Mouse (Mus musculus): Measurements from ENCODE around the gene Hist1h1b.
A peak's percentile ranks its signal among the peaks of the same experiment; 100 is the strongest.

Hist1h1b gene

DNA sequence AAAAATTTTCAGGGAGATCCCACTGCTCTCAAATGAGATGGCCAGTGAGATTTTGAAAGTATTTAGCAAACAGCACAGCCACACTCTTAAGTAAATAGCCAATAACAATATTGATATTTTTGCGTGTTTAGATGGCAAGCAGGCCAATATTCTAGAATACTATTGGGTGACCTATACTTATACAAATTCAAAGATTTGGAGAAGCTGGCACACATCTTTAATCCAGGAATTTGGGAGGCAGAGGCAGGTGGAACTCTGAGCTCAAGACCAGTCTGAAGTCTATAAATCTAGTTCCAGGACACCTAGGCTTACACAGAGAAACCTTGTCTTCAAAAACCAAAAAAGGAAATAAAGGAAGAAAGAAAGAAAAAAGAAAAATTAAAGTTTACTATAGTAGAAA lies 1.2 kb upstream of the Hist1h1b start:
- DNase-seq = no peak

DNA sequence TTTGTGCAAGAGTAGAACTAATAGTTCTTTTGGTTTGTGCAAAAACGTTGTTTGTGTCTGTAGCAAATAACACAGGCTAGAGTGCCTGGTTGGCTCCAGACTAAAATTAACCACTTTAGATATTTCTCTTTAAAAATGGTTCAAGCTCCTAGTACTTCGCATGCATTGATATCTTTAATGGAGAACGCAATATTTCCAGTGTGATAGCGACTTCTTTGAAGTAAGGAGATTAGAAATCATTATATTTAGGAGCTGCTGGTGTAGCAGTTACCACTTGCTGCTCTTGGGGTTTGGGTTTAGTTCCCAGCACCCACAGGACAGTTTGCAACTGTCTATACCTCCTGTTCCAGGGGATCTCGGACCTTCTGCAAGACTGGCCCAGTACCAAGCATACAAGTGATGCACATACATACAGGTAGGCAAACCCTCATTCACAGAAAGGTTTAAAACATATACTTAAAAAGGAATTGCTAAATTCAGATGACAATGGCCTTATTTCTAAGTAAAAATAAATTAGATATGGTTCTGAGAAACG lies 663 bp upstream of the Hist1h1b start:
- DNase-seq = no peak

DNA sequence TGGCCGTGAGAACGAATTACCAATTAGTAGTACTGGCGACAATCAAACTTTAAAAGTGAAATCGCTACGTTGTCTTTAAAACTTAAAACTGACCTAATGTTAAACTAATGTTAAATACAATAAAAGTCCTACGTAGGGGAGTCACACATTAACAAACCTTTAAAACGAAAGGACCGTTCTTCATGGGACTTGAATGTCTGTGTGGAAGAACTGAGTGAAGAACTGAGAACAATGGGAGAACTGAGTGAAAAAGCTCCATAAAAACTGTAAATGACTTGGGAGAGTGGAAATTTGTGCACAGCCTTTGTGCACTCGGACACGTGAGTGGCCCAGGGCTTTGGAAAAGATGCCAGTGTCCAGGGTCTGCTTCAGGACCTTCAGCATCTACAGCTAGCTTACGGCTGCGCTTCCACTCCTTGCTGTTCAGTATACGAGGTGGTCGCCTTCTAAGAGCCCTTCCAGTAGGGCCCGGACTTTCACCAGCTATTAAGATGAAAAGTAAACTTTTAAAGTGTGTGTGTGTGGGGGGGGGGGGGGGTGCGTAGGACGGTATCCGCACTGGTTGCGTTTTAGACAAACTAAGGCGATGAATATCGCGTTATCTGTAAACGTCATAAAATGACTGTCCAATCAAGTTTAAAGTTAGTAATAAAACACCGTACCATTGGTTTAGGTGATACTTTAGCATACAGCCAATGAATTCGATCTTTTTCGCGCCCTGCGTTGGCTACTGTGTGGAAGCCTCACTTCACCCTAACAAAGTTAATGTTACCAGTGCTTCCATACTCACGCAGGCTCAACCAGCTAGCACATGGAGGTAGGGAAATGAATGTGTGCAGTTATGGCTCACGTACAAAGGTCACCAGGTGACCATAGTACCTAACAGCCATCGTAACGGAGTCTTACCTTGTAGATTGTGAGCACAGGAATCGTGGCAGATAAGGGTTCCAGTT lies 1.3 kb downstream of the Hist1h1b start:
- peak; percentile 68 to 73 for DNase-seq

DNA sequence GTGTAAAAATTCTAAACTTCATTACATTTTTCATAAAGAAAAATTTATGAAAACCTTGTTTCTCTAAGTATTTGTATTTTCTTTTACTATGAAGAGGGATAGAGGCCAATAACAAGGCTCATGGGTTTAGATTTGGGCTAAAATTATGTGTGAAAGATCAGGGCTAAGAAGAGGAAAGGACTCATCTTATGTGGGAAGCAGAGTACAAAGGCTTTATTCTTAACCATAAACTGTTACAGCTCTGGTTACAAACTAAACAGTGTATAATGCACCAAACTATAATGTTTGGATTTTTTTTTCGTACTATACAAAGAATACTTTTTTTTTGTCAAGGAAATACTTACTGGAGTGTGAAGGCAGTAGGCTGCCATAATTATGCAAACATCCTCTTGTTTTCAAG lies 24.7 kb downstream of the Hist1h1b start:
- DNase-seq = no peak

DNA sequence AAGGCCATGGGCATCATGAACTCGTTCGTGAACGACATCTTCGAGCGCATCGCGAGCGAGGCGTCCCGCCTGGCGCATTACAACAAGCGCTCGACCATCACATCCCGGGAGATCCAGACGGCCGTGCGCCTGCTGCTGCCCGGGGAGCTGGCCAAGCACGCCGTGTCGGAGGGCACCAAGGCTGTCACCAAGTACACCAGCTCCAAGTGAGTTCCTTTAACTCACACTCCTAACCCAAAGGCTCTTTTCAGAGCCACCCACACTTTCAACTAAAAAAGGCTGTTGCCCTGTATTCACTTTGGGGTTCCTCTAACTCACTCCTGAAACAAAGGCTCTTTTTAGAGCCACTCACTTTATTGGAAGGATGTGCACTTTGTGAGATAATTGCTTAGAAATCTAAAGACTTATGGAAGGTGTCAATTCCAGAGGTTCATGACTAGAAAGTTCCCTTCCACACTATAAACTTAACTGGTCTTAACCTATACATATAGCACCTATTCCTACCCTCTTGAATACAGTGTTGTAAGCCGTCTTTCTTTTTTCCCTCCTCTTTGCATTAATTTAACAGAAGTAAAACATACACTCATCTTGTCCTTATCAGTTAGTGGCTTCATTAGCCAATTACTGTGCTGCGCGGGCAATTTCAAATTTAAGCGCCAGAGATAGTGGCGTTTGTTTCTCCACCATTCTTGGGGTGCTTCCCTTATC lies 26.0 kb downstream of the Hist1h1b start:
- DNase-seq = peak in 1 of 2 experiments; percentile 42

GRCm38 (mm10) chr13:21753524-21754285 lies 26.7 kb downstream of the Hist1h1b start, which contains the start of the genes Hist1h2ak and Hist1h2bn:
TSS of gene Hist1h2ak (minus strand) at chr13:21753827.
TSS of gene Hist1h2bn (plus strand) at chr13:21754123.
- DNase-seq = peak; percentile 67 to 70

DNA sequence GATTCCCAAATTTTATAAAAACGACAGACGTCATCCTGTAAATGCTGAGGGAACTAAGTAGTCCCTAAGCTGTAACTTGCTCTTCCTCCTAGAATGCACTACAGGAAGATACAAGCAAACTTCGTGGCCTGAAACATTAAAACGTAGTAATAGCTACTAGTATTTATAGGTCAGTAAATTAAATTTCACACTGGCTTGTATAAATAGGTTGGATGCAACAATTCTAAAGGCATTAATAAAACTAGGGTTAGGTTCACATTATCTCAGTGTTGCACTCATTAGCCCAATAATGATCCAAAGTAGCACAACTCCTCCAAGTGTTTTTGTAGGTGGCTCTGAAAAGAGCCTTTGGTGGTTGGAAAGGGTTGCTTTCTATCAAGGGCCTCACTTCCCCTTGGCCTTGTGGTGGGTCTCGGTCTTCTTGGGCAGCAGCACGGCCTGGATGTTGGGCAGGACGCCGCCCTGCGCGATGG lies 27.3 kb downstream of the Hist1h1b start:
- DNase-seq = no peak

GRCm38 (mm10) chr13:21752356-21752755 lies 28.1 kb downstream of the Hist1h1b start:
- DNase-seq = no peak

GRCm38 (mm10) chr13:21751827-21752226 lies 28.6 kb downstream of the Hist1h1b start:
- no peak for DNase-seq

DNA sequence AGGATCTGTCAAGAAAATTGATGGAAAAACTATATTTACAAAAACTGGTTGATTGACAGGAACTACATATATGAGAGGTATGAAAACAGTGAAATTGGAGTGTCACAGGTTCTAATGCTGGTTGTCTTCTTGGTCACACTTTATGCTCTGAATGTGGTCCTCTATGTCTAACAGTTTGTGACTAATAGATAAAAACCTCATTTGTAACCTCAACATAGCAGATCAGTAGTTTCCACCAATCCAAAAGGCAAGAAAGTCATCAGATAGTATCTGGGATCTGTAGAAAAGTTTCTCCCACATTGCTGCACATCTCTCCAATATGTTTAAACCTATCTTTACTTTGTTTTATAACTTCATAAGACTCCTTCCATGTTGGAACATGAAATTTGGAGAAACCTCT lies 29.0 kb downstream of the Hist1h1b start:
- no peak for DNase-seq

GRCm38 (mm10) chr13:21750159-21751017 lies 30.0 kb downstream of the Hist1h1b start, which contains the start of gene Hist1h4k:
TSS of gene Hist1h4k (minus strand) at chr13:21750505.
- DNase-seq = peak; percentile 95

DNA sequence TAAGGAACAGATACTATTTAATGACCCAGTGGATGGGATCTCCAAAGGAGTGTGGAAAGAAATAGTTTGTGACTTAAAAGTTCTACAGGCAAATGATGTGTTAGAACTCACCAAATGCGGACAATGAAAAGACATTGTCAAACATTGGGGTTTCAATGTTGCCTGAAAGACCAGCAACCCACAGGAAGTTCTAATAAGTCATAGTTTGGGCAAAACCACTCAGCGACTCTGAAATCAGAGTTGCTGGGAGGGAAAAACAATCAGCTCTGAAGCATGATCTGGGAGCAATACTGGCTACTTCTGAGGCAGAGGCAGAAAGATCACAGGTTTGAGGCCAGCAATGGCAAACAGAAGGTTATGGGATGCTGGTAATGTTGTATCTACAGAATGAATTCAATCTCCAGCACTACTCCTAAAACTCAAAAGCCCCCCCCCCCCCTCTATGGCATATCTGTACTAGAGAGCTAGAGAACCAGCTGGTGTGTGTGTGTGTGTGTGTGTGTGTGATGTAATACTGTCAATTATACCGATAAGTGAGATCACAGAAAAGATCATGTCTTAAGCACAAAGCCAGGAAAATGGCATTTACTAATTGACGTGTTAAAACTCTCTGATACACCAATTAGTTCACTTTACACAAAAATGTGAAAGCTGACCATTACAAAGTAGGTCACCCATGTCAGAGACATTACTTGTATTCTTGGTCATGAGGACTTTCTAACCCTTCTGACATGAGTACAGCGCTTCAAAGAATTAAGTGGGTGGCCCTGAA lies 30.9 kb downstream of the Hist1h1b start:
- no peak for DNase-seq

DNA sequence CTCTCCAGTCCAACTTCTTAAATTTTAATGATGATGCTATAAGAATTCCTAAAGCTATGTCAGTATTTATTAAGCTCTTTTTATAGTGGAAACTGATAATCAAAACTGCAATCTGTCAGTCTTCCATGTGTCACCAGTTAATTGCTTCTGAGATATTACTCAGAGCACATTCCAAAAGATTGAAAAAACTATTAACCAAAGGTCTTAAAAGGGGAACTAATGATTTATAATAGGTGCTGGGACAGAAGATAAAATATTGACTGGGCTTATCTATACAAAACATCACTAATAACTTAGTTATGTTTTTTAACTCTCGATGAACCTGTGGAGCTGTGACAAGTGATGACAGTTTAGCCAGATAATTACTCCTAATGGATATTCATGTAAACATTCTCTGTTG lies 35.4 kb downstream of the Hist1h1b start:
- DNase-seq = no peak

DNA sequence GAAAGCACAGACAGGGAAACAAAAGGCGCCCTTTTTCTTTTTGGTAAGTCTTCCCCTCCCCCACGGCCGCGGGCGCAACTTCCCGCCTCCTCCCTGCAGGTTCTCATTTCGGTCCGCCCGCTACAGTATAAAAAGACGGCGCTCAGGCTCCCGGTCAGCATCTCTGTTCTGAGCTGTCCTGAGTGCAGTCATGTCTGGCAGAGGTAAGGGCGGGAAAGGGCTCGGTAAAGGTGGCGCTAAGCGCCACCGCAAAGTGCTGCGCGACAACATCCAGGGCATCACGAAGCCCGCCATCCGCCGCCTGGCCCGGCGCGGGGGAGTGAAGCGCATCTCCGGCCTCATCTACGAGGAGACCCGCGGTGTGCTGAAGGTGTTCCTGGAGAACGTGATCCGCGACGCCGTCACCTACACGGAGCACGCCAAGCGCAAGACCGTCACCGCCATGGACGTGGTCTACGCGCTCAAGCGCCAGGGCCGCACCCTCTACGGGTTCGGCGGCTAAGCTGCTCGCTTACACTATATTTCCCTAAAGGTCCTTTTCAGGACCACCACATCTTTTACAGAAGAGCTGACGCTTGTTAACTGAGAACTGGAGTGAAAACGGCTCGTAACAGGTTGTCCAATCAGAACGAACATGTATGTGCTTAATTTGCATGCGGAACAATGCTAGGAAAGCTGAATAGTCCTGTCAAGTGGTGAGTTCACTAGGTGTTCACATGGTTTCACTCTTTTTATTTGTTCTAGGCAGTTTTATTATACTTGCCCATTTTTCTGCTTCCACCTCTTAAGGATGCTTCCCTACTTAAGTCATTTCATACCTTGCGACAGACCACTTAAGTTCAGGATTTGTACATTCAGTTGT lies 45.3 kb downstream of the Hist1h1b start, which contains the start of gene Hist1h4j:
Hist1h4j (plus strand) TSS at position 159 of the 862 bp plus-strand sequence.
- DNase-seq = peak; percentile 80 to 84

DNA sequence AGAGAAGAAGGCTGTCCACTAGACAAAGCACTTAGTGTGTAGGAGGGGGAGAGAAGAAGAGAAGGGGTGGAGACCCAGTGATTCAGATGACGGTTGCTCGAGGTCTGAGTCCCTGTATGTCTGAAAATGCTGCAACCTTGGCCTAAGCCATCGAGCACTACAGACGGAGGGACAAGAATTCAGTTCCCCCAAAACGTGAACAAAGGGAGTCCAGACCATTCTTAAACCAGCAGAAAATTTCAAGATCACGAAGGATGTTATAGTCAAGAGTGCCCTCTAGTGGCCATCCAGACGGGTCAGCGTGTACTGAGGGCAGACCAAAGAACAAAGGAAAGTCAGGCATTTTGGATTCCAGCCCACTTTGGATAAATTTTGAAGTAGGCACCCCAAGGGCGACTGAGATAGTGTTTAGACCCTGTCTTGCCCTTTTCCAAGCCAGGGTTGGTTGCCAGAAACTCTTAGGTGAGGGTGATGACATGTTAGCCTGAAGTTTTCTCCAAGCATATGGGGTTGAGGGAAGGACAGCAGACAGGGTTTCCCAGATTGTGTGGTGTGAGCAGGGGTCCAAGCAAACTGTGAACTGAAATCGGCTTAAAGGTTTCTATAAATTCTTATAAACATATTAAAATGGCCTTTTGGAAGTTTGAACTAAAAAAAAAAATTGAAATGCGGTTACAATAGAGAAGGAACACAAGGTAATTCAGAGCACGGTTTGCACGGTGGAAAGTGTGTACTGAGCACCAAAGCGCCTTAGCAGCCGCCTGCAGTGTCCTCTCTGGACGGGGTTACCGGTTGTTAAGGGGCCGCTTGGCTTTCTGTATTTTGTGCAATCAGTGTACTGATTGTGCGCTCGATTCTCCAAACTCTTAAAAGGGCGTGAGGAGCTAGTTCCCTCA lies 46.2 kb downstream of the Hist1h1b start:
- peak; percentile 70 to 80 for DNase-seq

- DNase-seq = no peak
Measured at GRCm38 (mm10) chr13:21733466-21733865, 47.0 kb downstream of the Hist1h1b start.

Measured in cerebellum, postnatal 25 days (tissue).